Mouse (Mus musculus) left cerebral cortex, adult 11 months (tissue): ENCODE measurements around the gene Galnt15.
"Not testable (repeated sequence)": the region's sequence is repeated elsewhere in the genome, so short reads cannot be mapped to it uniquely, and the experiment has no call there.

Source experiments
- DNase-seq: peaks from one replicate; pipeline ENCODE4 v3.0.0; 2022; ENCODE audit warnings: low spot score

The Galnt15 gene

GRCm38 (mm10) chr14:32036482-32036881, 7.7 kb downstream of the Galnt15 start:
- no peak for DNase-seq

- DNase-seq = no peak
These were observed 9.0 kb downstream of the Galnt15 start for GRCm38 (mm10) chr14:32037661-32038252.

- DNase-seq = no peak
These were observed 13.3 kb downstream of the Galnt15 start for GRCm38 (mm10) chr14:32042108-32042507.

GRCm38 (mm10) chr14:32046357-32046756, 17.6 kb downstream of the Galnt15 start:
- DNase-seq = no peak

- DNase-seq = no peak
These were observed 21.4 kb downstream of the Galnt15 start for GRCm38 (mm10) chr14:32050171-32050570.

GRCm38 (mm10) chr14:32053895-32054294, 25.1 kb downstream of the Galnt15 start:
- no peak for DNase-seq

GRCm38 (mm10) chr14:32054788-32055187, 26.0 kb downstream of the Galnt15 start:
- no peak for DNase-seq

GRCm38 (mm10) chr14:32055781-32056180, 27.0 kb downstream of the Galnt15 start:
- no peak for DNase-seq

- no peak for DNase-seq
These were observed 27.9 kb downstream of the Galnt15 start for GRCm38 (mm10) chr14:32056675-32057074.

GRCm38 (mm10) chr14:32057664-32058063, 28.9 kb downstream of the Galnt15 start:
- no peak for DNase-seq

GRCm38 (mm10) chr14:32061398-32061797, 32.6 kb downstream of the Galnt15 start:
- no peak for DNase-seq

- DNase-seq = no peak
These were observed 44.0 kb downstream of the Galnt15 start for GRCm38 (mm10) chr14:32072807-32073206.

- peak; percentile 71 for DNase-seq
These were observed 44.5 kb downstream of the Galnt15 start for GRCm38 (mm10) chr14:32073211-32073685.

- no peak for DNase-seq
These were observed 45.1 kb downstream of the Galnt15 start for GRCm38 (mm10) chr14:32073901-32074300.

GRCm38 (mm10) chr14:32076896-32077575, 48.2 kb downstream of the Galnt15 start:
- peak; percentile 33 for DNase-seq

- DNase-seq = no peak
These were observed 52.2 kb downstream of the Galnt15 start for GRCm38 (mm10) chr14:32081026-32081425.

GRCm38 (mm10) chr14:32082891-32083290, 54.1 kb downstream of the Galnt15 start:
- no peak for DNase-seq

GRCm38 (mm10) chr14:32083466-32083865, 54.7 kb downstream of the Galnt15 start:
- no peak for DNase-seq

GRCm38 (mm10) chr14:32084761-32085485, 56.1 kb downstream of the Galnt15 start, which contains the start of gene Oxnad1:
TSS of gene Oxnad1 (plus strand) at chr14:32085374.
- no peak for DNase-seq

- DNase-seq = peak; percentile 98
These were observed 56.9 kb downstream of the Galnt15 start, which contains the start of gene Dph3 for GRCm38 (mm10) chr14:32085486-32086201. TSS of gene Dph3 (minus strand) at chr14:32085729.

- no peak for DNase-seq
These were observed 57.4 kb downstream of the Galnt15 start for GRCm38 (mm10) chr14:32086226-32086625.

- DNase-seq = not testable (repeated sequence)
These were observed 58.9 kb downstream of the Galnt15 start for GRCm38 (mm10) chr14:32087584-32088248.
